Mouse (Mus musculus): ENCODE measurements around the gene Gsc2.

Gsc2 gene

GRCm38 (mm10) chr16:17929211-17929610, 14.4 kb upstream of the Gsc2 start:
- Histone ChIP-seq H3K9me3 (ENCODE audit: low read length) (no peaks in the 10 kb centered on the region), H3K27me3 (ENCODE audit: insufficient read depth, low read length) (no peaks in the 10 kb centered on the region), H3K4me1 (replicated peaks; ENCODE audit: low read depth, low read length) (peaks cover 63% of the 10 kb centered on the region), H3K4me3 (replicated peaks; ENCODE audit: low read length) (peak overlapping the region; percentile 95), H3K36me3 (ENCODE audit: insufficient read depth, low read length) (peaks cover 43% of the 10 kb centered on the region)
- no peak for TF ChIP-seq NANOG (IDR thresholded peaks at IDR 0.05; ENCODE audit: borderline replicate concordance, low read length)
- TF ChIP-seq POU5F1 (IDR thresholded peaks at IDR 0.05; ENCODE audit: borderline replicate concordance, low read length), result no peak
- TF ChIP-seq CTCF (conservative IDR thresholded peaks at IDR 0.05; ENCODE audit: low read length), result no peak

GRCm38 (mm10) chr16:17928627-17929104, 13.8 kb upstream of the Gsc2 start:
- Histone ChIP-seq H3K27me3 (ENCODE audit: insufficient read depth, low read length) (no peaks in the 10 kb centered on the region), H3K4me1 (replicated peaks; ENCODE audit: low read depth, low read length) (peaks cover 69% of the 10 kb centered on the region), H3K36me3 (ENCODE audit: insufficient read depth, low read length) (peaks cover 49% of the 10 kb centered on the region), H3K4me3 (replicated peaks; ENCODE audit: low read length) (peak overlapping the region; percentile 95), H3K9me3 (ENCODE audit: low read length) (no peaks in the 10 kb centered on the region)
- TF ChIP-seq CTCF (conservative IDR thresholded peaks at IDR 0.05; ENCODE audit: low read length) (peak; percentile 30; the same call in 1 of the 2 replicates), NANOG (IDR thresholded peaks at IDR 0.05; ENCODE audit: borderline replicate concordance, low read length) (peak; percentile 88), POU5F1 (IDR thresholded peaks at IDR 0.05; ENCODE audit: borderline replicate concordance, low read length) (no peak)

- peaks cover 70% of the 10 kb centered on the region for H3K4me1 ChIP-seq (replicated peaks; ENCODE audit: low read depth, low read length)
- H3K9me3 ChIP-seq (ENCODE audit: low read length), result no peaks in the 10 kb centered on the region
- peak within 1 kb of the TSS; percentile 95 for H3K4me3 ChIP-seq (replicated peaks; ENCODE audit: low read length)
- peaks cover 54% of the 10 kb centered on the region for H3K36me3 ChIP-seq (ENCODE audit: insufficient read depth, low read length)
- TF ChIP-seq CTCF (conservative IDR thresholded peaks at IDR 0.05; ENCODE audit: low read length) (no peak), NANOG (IDR thresholded peaks at IDR 0.05; ENCODE audit: borderline replicate concordance, low read length) (no peak), POU5F1 (IDR thresholded peaks at IDR 0.05; ENCODE audit: borderline replicate concordance, low read length) (no peak)
- H3K27me3 ChIP-seq (ENCODE audit: insufficient read depth, low read length), result no peaks in the 10 kb centered on the region
Measured at GRCm38 (mm10) chr16:17928087-17928580, 13.3 kb upstream of the Gsc2 start, which contains the start of gene Slc25a1. Slc25a1 (minus strand) TSS chr16:17928219.

GRCm38 (mm10) chr16:17927351-17928082, 12.7 kb upstream of the Gsc2 start:
- Histone ChIP-seq H3K9me3 (ENCODE audit: low read length) (no peaks in the 10 kb centered on the region), H3K4me3 (replicated peaks; ENCODE audit: low read length) (peak overlapping the region; percentile 95), H3K4me1 (replicated peaks; ENCODE audit: low read depth, low read length) (peaks cover 77% of the 10 kb centered on the region)

GRCm38 (mm10) chr16:17922163-17922538, 7.3 kb upstream of the Gsc2 start:
- H3K4me3 ChIP-seq (replicated peaks; ENCODE audit: low read length), result peak overlapping the region; percentile 94
- peaks cover 29% of the 10 kb centered on the region for H3K27me3 ChIP-seq (ENCODE audit: insufficient read depth, low read length)
- no peaks in the 10 kb centered on the region for H3K9me3 ChIP-seq (ENCODE audit: low read length)
- peaks cover 73% of the 10 kb centered on the region for H3K4me1 ChIP-seq (replicated peaks; ENCODE audit: low read depth, low read length)
- TF ChIP-seq POU5F1 (IDR thresholded peaks at IDR 0.05; ENCODE audit: borderline replicate concordance, low read length) (no peak), CTCF (conservative IDR thresholded peaks at IDR 0.05; ENCODE audit: low read length) (no peak), NANOG (IDR thresholded peaks at IDR 0.05; ENCODE audit: borderline replicate concordance, low read length) (no peak)
- peaks cover 41% of the 10 kb centered on the region for H3K36me3 ChIP-seq (ENCODE audit: insufficient read depth, low read length)

More at GRCm38 (mm10) chr16:17927351-17928082, 12.7 kb upstream of the Gsc2 start:
- H3K36me3 ChIP-seq (ENCODE audit: insufficient read depth, low read length), result peaks cover 55% of the 10 kb centered on the region
- no peaks in the 10 kb centered on the region for H3K27me3 ChIP-seq (ENCODE audit: insufficient read depth, low read length)
- TF ChIP-seq POU5F1 (IDR thresholded peaks at IDR 0.05; ENCODE audit: borderline replicate concordance, low read length) (no peak), NANOG (IDR thresholded peaks at IDR 0.05; ENCODE audit: borderline replicate concordance, low read length) (no peak), CTCF (conservative IDR thresholded peaks at IDR 0.05; ENCODE audit: low read length) (no peak)

- TF ChIP-seq CTCF (conservative IDR thresholded peaks at IDR 0.05; ENCODE audit: low read length) (peak; percentile 32), NANOG (IDR thresholded peaks at IDR 0.05; ENCODE audit: borderline replicate concordance, low read length) (no peak)
- H3K4me1 ChIP-seq (replicated peaks; ENCODE audit: low read depth, low read length), result peaks cover 67% of the 10 kb centered on the region
- peak overlapping the region; percentile 94 for H3K4me3 ChIP-seq (replicated peaks; ENCODE audit: low read length)
- H3K36me3 ChIP-seq (ENCODE audit: insufficient read depth, low read length), result peaks cover 35% of the 10 kb centered on the region
- H3K9me3 ChIP-seq (ENCODE audit: low read length), result no peaks in the 10 kb centered on the region
- H3K27me3 ChIP-seq (ENCODE audit: insufficient read depth, low read length), result peaks cover 35% of the 10 kb centered on the region
Measured at GRCm38 (mm10) chr16:17921325-17922162, 6.7 kb upstream of the Gsc2 start.

- Histone ChIP-seq H3K4me3 (replicated peaks; ENCODE audit: low read length) (peak overlapping the region; percentile 94), H3K4me1 (replicated peaks; ENCODE audit: low read depth, low read length) (peaks cover 57% of the 10 kb centered on the region), H3K9me3 (ENCODE audit: low read length) (no peaks in the 10 kb centered on the region), H3K27me3 (ENCODE audit: insufficient read depth, low read length) (peaks cover 44% of the 10 kb centered on the region), H3K36me3 (ENCODE audit: insufficient read depth, low read length) (peaks cover 26% of the 10 kb centered on the region)
- no peak for TF ChIP-seq NANOG (IDR thresholded peaks at IDR 0.05; ENCODE audit: borderline replicate concordance, low read length)
- no peak for TF ChIP-seq CTCF (conservative IDR thresholded peaks at IDR 0.05; ENCODE audit: low read length)
- no peak for TF ChIP-seq POU5F1 (IDR thresholded peaks at IDR 0.05; ENCODE audit: borderline replicate concordance, low read length)
Measured at GRCm38 (mm10) chr16:17920586-17920985, 5.7 kb upstream of the Gsc2 start.

- peaks cover 34% of the 10 kb centered on the region for H3K36me3 ChIP-seq (ENCODE audit: insufficient read depth, low read length)
- H3K27me3 ChIP-seq (ENCODE audit: insufficient read depth, low read length), result peaks cover 43% of the 10 kb centered on the region
- H3K9me3 ChIP-seq (ENCODE audit: low read length), result no peaks in the 10 kb centered on the region
- peaks cover 35% of the 10 kb centered on the region for H3K4me1 ChIP-seq (replicated peaks; ENCODE audit: low read depth, low read length)
- peak within 1 kb of the TSS; percentile 97 for H3K4me3 ChIP-seq (replicated peaks; ENCODE audit: low read length)
- TF ChIP-seq NANOG (IDR thresholded peaks at IDR 0.05; ENCODE audit: borderline replicate concordance, low read length), result no peak
- peak; percentile 65 for TF ChIP-seq CTCF (conservative IDR thresholded peaks at IDR 0.05; ENCODE audit: low read length)
Measured at GRCm38 (mm10) chr16:17911052-17911595, 3.7 kb downstream of the Gsc2 start, which contains the start of gene Ess2. Ess2 (minus strand) TSS chr16:17911348.

Data from E14TG2a.4 (cell line).